Mouse (Mus musculus): ENCODE results near the gene Rac1. TPM values are rescaled to one million over a fixed set of nuclear protein-coding genes. Genes with fewer than 3 reads are reported as not detected.
A peak's percentile ranks its signal among the peaks of the same experiment; 100 is the strongest.
"Not testable (repeated sequence)": the region's sequence is repeated elsewhere in the genome, so short reads cannot be mapped to it uniquely, and the experiment has no call there.

The Rac1 gene
- total and polyA plus RNA-seq, 2 experiments, result 38.6 to 99.8 TPM

GRCm38 (mm10) chr5:143567258-143567670 is 39.4 kb upstream of the Rac1 start:
- Histone ChIP-seq H3K9ac (ENCODE audit: low read depth, low read length) (no peak overlapping the region), H3K79me2 (ENCODE audit: control insufficient read depth, insufficient read depth, low read length) (no peaks in the 10 kb centered on the region), H3K4me1 (ENCODE audit: control insufficient read depth, insufficient read depth, low read length) (no peaks in the 10 kb centered on the region), H3K27me3 (ENCODE audit: control insufficient read depth, insufficient read depth, low read length) (no peaks in the 10 kb centered on the region), H3K36me3 (ENCODE audit: control insufficient read depth, insufficient read depth, low read length) (no peaks in the 10 kb centered on the region), H3K4me3 (ENCODE audit: insufficient read depth, low read depth, low read length) (no peak overlapping the region), H3K27ac (replicated peaks; ENCODE audit: insufficient read depth, low read depth, low read length) (no peak overlapping the region)
- WGBS, result 70% methylated on average over 5 of the region's 5 CpGs
- no peak for TF ChIP-seq CTCF (IDR thresholded peaks at IDR 0.05; ENCODE audit: low read depth, low read length)
- TF ChIP-seq POLR2A (IDR thresholded peaks at IDR 0.05; ENCODE audit: extremely low read depth, insufficient read depth, low read length), result no peak
- peak; percentile 8 for DNase-seq (ENCODE audit: extremely low read depth, low read depth, low spot score)

GRCm38 (mm10) chr5:143566804-143567203 is 39.0 kb upstream of the Rac1 start:
- H3K4me1 ChIP-seq (ENCODE audit: control insufficient read depth, insufficient read depth, low read length); H3K36me3 ChIP-seq (ENCODE audit: control insufficient read depth, insufficient read depth, low read length); H3K27me3 ChIP-seq (ENCODE audit: control insufficient read depth, insufficient read depth, low read length); H3K27ac ChIP-seq (replicated peaks; ENCODE audit: insufficient read depth, low read depth, low read length); H3K9ac ChIP-seq (ENCODE audit: low read depth, low read length); DNase-seq (ENCODE audit: extremely low read depth, low read depth, low spot score); H3K4me3 ChIP-seq (ENCODE audit: insufficient read depth, low read depth, low read length); H3K79me2 ChIP-seq (ENCODE audit: control insufficient read depth, insufficient read depth, low read length): not testable (repeated sequence)
- 90% methylated on average over 6 of the region's 6 CpGs for WGBS

GRCm38 (mm10) chr5:143561544-143562185 is 33.8 kb upstream of the Rac1 start:
- DNase-seq (ENCODE audit: extremely low read depth, low read depth, low spot score), result no peak

GRCm38 (mm10) chr5:143561009-143561408 is 33.2 kb upstream of the Rac1 start:
- 88% methylated on average over 4 of the region's 4 CpGs for WGBS
- DNase-seq (ENCODE audit: extremely low read depth, low read depth, low spot score), result no peak
- Histone ChIP-seq H3K36me3 (ENCODE audit: control insufficient read depth, insufficient read depth, low read length) (no peaks in the 10 kb centered on the region), H3K4me1 (ENCODE audit: control insufficient read depth, insufficient read depth, low read length) (no peaks in the 10 kb centered on the region), H3K27me3 (ENCODE audit: control insufficient read depth, insufficient read depth, low read length) (no peaks in the 10 kb centered on the region), H3K27ac (replicated peaks; ENCODE audit: insufficient read depth, low read depth, low read length) (no peak overlapping the region), H3K9ac (ENCODE audit: low read depth, low read length) (no peak overlapping the region), H3K79me2 (ENCODE audit: control insufficient read depth, insufficient read depth, low read length) (no peaks in the 10 kb centered on the region), H3K4me3 (ENCODE audit: insufficient read depth, low read depth, low read length) (no peak overlapping the region)
- TF ChIP-seq POLR2A (IDR thresholded peaks at IDR 0.05; ENCODE audit: extremely low read depth, insufficient read depth, low read length) (no peak), CTCF (IDR thresholded peaks at IDR 0.05; ENCODE audit: low read depth, low read length) (no peak)

More at GRCm38 (mm10) chr5:143561544-143562185, 33.8 kb upstream of the Rac1 start:
- H3K4me3 ChIP-seq (ENCODE audit: insufficient read depth, low read depth, low read length), result no peak overlapping the region
- H3K4me1 ChIP-seq (ENCODE audit: control insufficient read depth, insufficient read depth, low read length), result no peaks in the 10 kb centered on the region
- H3K36me3 ChIP-seq (ENCODE audit: control insufficient read depth, insufficient read depth, low read length), result no peaks in the 10 kb centered on the region
- TF ChIP-seq CTCF (IDR thresholded peaks at IDR 0.05; ENCODE audit: low read depth, low read length), result no peak
- no peak for TF ChIP-seq POLR2A (IDR thresholded peaks at IDR 0.05; ENCODE audit: extremely low read depth, insufficient read depth, low read length)
- H3K27me3 ChIP-seq (ENCODE audit: control insufficient read depth, insufficient read depth, low read length), result no peaks in the 10 kb centered on the region
- H3K27ac ChIP-seq (replicated peaks; ENCODE audit: insufficient read depth, low read depth, low read length), result no peak overlapping the region
- WGBS, result 92% methylated on average over 14 of the region's 14 CpGs
- H3K9ac ChIP-seq (ENCODE audit: low read depth, low read length), result no peak overlapping the region
- H3K79me2 ChIP-seq (ENCODE audit: control insufficient read depth, insufficient read depth, low read length), result no peaks in the 10 kb centered on the region

- DNase-seq (ENCODE audit: extremely low read depth, low read depth, low spot score), result no peak
- H3K36me3 ChIP-seq (ENCODE audit: control insufficient read depth, insufficient read depth, low read length), result no peaks in the 10 kb centered on the region
- TF ChIP-seq CTCF (IDR thresholded peaks at IDR 0.05; ENCODE audit: low read depth, low read length) (no peak), POLR2A (IDR thresholded peaks at IDR 0.05; ENCODE audit: extremely low read depth, insufficient read depth, low read length) (no peak)
- no peak overlapping the region for H3K9ac ChIP-seq (ENCODE audit: low read depth, low read length)
- no peaks in the 10 kb centered on the region for H3K27me3 ChIP-seq (ENCODE audit: control insufficient read depth, insufficient read depth, low read length)
- H3K79me2 ChIP-seq (ENCODE audit: control insufficient read depth, insufficient read depth, low read length), result no peaks in the 10 kb centered on the region
- H3K4me1 ChIP-seq (ENCODE audit: control insufficient read depth, insufficient read depth, low read length), result no peaks in the 10 kb centered on the region
- 85% methylated on average over 3 of the region's 3 CpGs for WGBS
- H3K4me3 ChIP-seq (ENCODE audit: insufficient read depth, low read depth, low read length), result no peak overlapping the region
- H3K27ac ChIP-seq (replicated peaks; ENCODE audit: insufficient read depth, low read depth, low read length), result no peak overlapping the region
Observed at GRCm38 (mm10) chr5:143558731-143559130, 30.9 kb upstream of the Rac1 start.

GRCm38 (mm10) chr5:143555233-143555632 is 27.4 kb upstream of the Rac1 start:
- 95% methylated on average over 6 of the region's 6 CpGs for WGBS
- no peak overlapping the region for H3K4me3 ChIP-seq (ENCODE audit: insufficient read depth, low read depth, low read length)
- no peaks in the 10 kb centered on the region for H3K36me3 ChIP-seq (ENCODE audit: control insufficient read depth, insufficient read depth, low read length)
- H3K27ac ChIP-seq (replicated peaks; ENCODE audit: insufficient read depth, low read depth, low read length), result no peak overlapping the region
- no peaks in the 10 kb centered on the region for H3K4me1 ChIP-seq (ENCODE audit: control insufficient read depth, insufficient read depth, low read length)
- DNase-seq (ENCODE audit: extremely low read depth, low read depth, low spot score), result no peak
- H3K27me3 ChIP-seq (ENCODE audit: control insufficient read depth, insufficient read depth, low read length), result no peaks in the 10 kb centered on the region
- no peaks in the 10 kb centered on the region; the same call in 1 of the 2 replicates for H3K79me2 ChIP-seq (ENCODE audit: control insufficient read depth, insufficient read depth, low read length)
- TF ChIP-seq CTCF (IDR thresholded peaks at IDR 0.05; ENCODE audit: low read depth, low read length) (no peak), POLR2A (IDR thresholded peaks at IDR 0.05; ENCODE audit: extremely low read depth, insufficient read depth, low read length) (no peak)
- no peak overlapping the region for H3K9ac ChIP-seq (ENCODE audit: low read depth, low read length)

Data from liver, adult 2 months (tissue).